Mouse (Mus musculus) hindbrain, embryonic 12.5 days (tissue): ENCODE results near the gene Rad51b. TPM values are rescaled to one million over a fixed set of nuclear protein-coding genes. Genes with fewer than 3 reads are reported as not detected.

Source experiments
- ATAC-seq: fragments of 200-750 bp; cut with Nextera tagmentation; 2 replicates; pipeline ENCODE4 v1.8.0; 2017; ENCODE audit warnings: moderate TSS enrichment; ENCODE audit not compliant: low FRiP score
- H3K27ac ChIP-seq: fragments of 300-500 bp; sonication (generic); 2 replicates; pipeline ENCODE4 v1.5.1; 2016; ENCODE audit warnings: mild to moderate bottlenecking
- H3K27me3 ChIP-seq: fragments of 300-500 bp; sonication (generic); 2 replicates; pipeline ENCODE4 v1.6.1; 2016; ENCODE audit warnings: mild to moderate bottlenecking
- H3K36me3 ChIP-seq: fragments of 300-500 bp; sonication (generic); 2 replicates; pipeline ENCODE4 v1.6.1; 2016; ENCODE audit warnings: mild to moderate bottlenecking
- H3K4me1 ChIP-seq: fragments of 300-500 bp; sonication (generic); 2 replicates; pipeline ENCODE4 v1.6.1; 2016
- H3K4me2 ChIP-seq: fragments of 300-500 bp; sonication (generic); replicated peaks from 2 replicates; pipeline ENCODE4 v1.6.1; 2016; ENCODE audit warnings: mild to moderate bottlenecking
- H3K4me3 ChIP-seq: fragments of 300-500 bp; sonication (generic); 2 replicates; pipeline ENCODE4 v1.5.1; 2016; ENCODE audit warnings: mild to moderate bottlenecking
- H3K9ac ChIP-seq: fragments of 300-500 bp; sonication (generic); 2 replicates; pipeline ENCODE4 v1.6.1; 2016; ENCODE audit warnings: mild to moderate bottlenecking, moderate library complexity
- H3K9me3 ChIP-seq: fragments of 300-500 bp; sonication (generic); replicated peaks from 2 replicates; pipeline ENCODE4 v1.6.1; 2016; ENCODE audit warnings: mild to moderate bottlenecking
- WGBS: fragments of 180-500 bp; shearing (Covaris S2); methylation state at CpG from one replicate; pipeline ENCODE4 v1.1.7; 2016; 5-methylcytosine and 5-hydroxymethylcytosine counted together
- polyA plus RNA-seq: library from polyadenylated mRNA; unstranded; fragments of >200 nt; fragmentation: Nextera tagmentation; extraction: Ambion mirVana; gene quantifications from 2 replicates; pipeline ENCODE4 v1.2.1, GENCODE M21; 2016

Gene Rad51b
- polyA plus RNA-seq, 1 experiment from 2014 or later: 5.2 TPM

DNA sequence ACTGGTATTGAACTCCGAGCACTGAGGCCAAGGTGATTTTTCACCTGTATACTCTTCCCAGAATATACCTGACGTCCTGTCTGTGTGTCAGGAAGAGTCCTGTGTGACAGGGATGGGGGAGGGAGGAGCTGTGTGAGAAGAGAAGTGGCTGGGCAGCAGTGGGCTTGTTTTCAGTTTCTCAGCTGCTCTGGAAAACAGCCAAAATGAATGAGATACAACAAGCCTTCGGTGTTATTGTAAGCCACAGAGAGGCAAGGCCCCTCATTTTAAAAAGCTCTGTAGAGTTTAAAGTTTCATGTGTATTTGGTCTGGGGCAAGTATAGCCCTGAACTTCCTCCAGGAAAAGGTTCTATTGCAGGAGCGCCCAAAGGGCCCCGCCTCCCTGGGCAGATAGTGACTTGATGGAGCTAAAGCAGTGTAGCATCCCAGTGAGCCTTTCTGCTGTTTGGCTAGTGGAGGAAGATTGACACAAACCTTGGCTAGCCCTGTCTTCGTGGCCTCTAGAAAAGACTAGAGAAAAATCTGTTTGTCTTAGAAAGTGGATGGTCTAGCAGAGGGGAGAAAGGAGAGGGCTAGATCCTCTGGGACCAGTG lies 313.5 kb downstream of the Rad51b start:
- peaks cover 22% of the 10 kb centered on the region for H3K4me1 ChIP-seq
- H3K27me3 ChIP-seq: peaks cover 10% of the 10 kb centered on the region
- no peak overlapping the region for H3K9ac ChIP-seq
- H3K9me3 ChIP-seq: no peaks in the 10 kb centered on the region
- no peak overlapping the region for H3K4me3 ChIP-seq
- 62% methylated on average over 6 of the region's 6 CpGs for WGBS
- ATAC-seq: no peak
- H3K27ac ChIP-seq: no peak overlapping the region
- H3K4me2 ChIP-seq: no peak overlapping the region
- H3K36me3 ChIP-seq: no peaks in the 10 kb centered on the region

GRCm38 (mm10) chr12:79611665-79612064 lies 314.6 kb downstream of the Rad51b start:
- ATAC-seq: no peak
- no peak overlapping the region for H3K4me2 ChIP-seq
- 92% methylated on average over 2 of the region's 2 CpGs for whole genome bisulfite sequencing
- H3K9ac ChIP-seq: no peak overlapping the region
- no peaks in the 10 kb centered on the region for H3K36me3 ChIP-seq
- H3K4me3 ChIP-seq: no peak overlapping the region
- peaks cover 22% of the 10 kb centered on the region for H3K4me1 ChIP-seq
- no peaks in the 10 kb centered on the region for H3K9me3 ChIP-seq
- H3K27me3 ChIP-seq: peaks cover 10% of the 10 kb centered on the region
- no peak overlapping the region for H3K27ac ChIP-seq

GRCm38 (mm10) chr12:79612334-79613060 lies 315.4 kb downstream of the Rad51b start:
- WGBS: 50% methylated on average over 14 of the region's 14 CpGs
- Histone ChIP-seq H3K9me3 (no peaks in the 10 kb centered on the region), H3K27me3 (peaks cover 10% of the 10 kb centered on the region), H3K36me3 (no peaks in the 10 kb centered on the region), H3K9ac (no peak overlapping the region), H3K27ac (peak overlapping the region; percentile 55), H3K4me3 (no peak overlapping the region), H3K4me1 (peaks cover 22% of the 10 kb centered on the region), H3K4me2 (no peak overlapping the region)
- ATAC-seq: peak; percentile 92

DNA sequence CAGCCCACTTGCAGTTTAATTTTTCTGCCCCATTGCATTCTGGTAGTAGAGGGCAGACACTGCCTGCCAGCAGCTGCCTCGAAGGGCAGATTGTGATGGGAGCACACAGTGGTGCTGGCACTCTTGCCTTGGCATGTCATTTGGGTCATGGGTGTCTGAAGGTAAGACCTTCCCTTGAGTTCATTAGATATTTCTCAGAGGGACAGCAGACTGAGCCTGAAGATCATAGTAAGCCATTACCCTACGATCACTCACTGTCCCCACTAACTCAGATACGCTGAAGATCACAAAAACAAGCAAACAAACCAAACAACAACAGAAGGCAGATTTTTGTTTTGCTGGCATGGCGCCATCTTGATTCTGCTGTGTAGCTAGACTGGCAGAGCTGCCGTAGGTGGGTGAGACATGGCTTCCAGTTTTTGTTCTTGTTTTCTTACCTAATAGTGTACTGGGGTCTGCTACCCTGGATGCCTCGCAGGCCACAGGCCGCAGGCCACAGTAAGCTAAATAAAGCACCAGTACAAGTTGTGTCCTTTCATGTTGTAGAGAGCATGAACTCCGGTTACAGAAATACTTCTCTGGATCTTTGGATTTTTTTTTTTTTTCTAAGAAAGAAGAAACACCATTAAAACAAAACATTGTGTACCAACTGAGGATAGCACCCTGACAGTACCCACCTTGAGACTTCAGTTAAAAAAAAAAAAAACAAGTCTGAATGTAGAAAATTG lies 316.1 kb downstream of the Rad51b start:
- WGBS: 86% methylated on average over 8 of the region's 8 CpGs
- peaks cover 10% of the 10 kb centered on the region for H3K27me3 ChIP-seq
- no peak overlapping the region for H3K4me2 ChIP-seq
- no peaks in the 10 kb centered on the region for H3K36me3 ChIP-seq
- peak overlapping the region; percentile 55; the same call in 1 of the 2 replicates for H3K27ac ChIP-seq
- H3K4me3 ChIP-seq: no peak overlapping the region
- no peak overlapping the region for H3K9ac ChIP-seq
- ATAC-seq: peak; percentile 30; the same call in 1 of the 2 replicates
- no peaks in the 10 kb centered on the region for H3K9me3 ChIP-seq
- peaks cover 22% of the 10 kb centered on the region for H3K4me1 ChIP-seq

DNA sequence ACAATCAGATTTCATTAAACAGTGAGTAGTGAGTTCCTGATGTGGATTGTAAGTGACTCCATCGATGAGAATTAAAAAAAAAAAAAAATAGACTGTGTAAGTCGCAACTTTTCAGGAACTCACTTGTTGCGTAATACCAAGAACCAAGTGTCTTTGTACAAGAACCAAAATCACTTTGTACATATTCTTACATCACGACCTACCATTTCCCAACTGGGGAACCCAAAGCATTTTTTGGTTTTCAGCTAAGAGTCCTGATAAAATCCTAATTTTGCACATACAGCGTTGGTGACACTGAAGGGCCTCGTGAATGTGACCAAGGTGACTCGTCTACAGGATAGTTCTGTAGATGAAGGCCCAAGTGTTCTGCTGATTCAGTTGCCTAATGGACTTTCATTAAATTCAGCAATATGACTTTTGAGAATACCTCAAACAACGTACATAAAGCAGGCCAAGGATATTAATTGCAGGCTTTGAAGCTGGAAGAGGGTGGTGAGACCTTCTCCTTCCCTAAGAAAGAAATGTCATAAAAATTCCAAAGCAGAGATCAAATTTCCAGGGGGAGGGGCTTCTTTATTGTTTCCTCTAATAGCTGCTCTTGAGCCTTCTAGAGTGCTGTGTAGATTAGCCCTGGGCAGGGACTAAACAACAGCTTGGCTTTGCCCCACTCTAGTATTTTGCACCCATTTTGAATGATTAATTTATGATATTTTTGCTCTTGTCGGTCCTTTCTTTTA lies 316.9 kb downstream of the Rad51b start:
- no peak for ATAC-seq
- WGBS: 86% methylated on average over 9 of the region's 9 CpGs
- no peaks in the 10 kb centered on the region for H3K36me3 ChIP-seq

GRCm38 (mm10) chr12:79614583-79614953 lies 317.5 kb downstream of the Rad51b start:
- H3K9ac ChIP-seq: no peak overlapping the region
- no peak overlapping the region for H3K27ac ChIP-seq
- 80% methylated on average over 2 of the region's 2 CpGs for WGBS
- no peaks in the 10 kb centered on the region for H3K36me3 ChIP-seq
- ATAC-seq: no peak
- H3K27me3 ChIP-seq: peaks cover 10% of the 10 kb centered on the region
- H3K4me1 ChIP-seq: peaks cover 16% of the 10 kb centered on the region
- H3K4me3 ChIP-seq: no peak overlapping the region
- H3K9me3 ChIP-seq: no peaks in the 10 kb centered on the region
- H3K4me2 ChIP-seq: no peak overlapping the region

More for the DNA sequence above, 316.9 kb downstream of the Rad51b start:
- peaks cover 22% of the 10 kb centered on the region for H3K4me1 ChIP-seq
- no peaks in the 10 kb centered on the region for H3K9me3 ChIP-seq
- H3K27ac ChIP-seq: no peak overlapping the region
- H3K4me2 ChIP-seq: no peak overlapping the region
- H3K4me3 ChIP-seq: no peak overlapping the region
- no peak overlapping the region for H3K9ac ChIP-seq
- H3K27me3 ChIP-seq: peaks cover 10% of the 10 kb centered on the region

- WGBS: 71% methylated on average over 5 of the region's 5 CpGs
- H3K4me2 ChIP-seq: no peak overlapping the region
- ATAC-seq: no peak
- no peak overlapping the region for H3K27ac ChIP-seq
- H3K36me3 ChIP-seq: no peaks in the 10 kb centered on the region
- H3K9me3 ChIP-seq: no peaks in the 10 kb centered on the region
- H3K4me1 ChIP-seq: peaks cover 8% of the 10 kb centered on the region
- no peak overlapping the region for H3K9ac ChIP-seq
- no peak overlapping the region for H3K4me3 ChIP-seq
- H3K27me3 ChIP-seq: peaks cover 10% of the 10 kb centered on the region
Measured at GRCm38 (mm10) chr12:79615717-79616316, 318.7 kb downstream of the Rad51b start.

GRCm38 (mm10) chr12:79619009-79619408 lies 321.9 kb downstream of the Rad51b start:
- Histone ChIP-seq H3K4me1 (peaks cover 5% of the 10 kb centered on the region; the same call in 1 of the 2 replicates), H3K27ac (no peak overlapping the region), H3K36me3 (no peaks in the 10 kb centered on the region), H3K9me3 (no peaks in the 10 kb centered on the region), H3K4me2 (no peak overlapping the region), H3K9ac (no peak overlapping the region), H3K4me3 (no peak overlapping the region), H3K27me3 (no peaks in the 10 kb centered on the region)
- no peak for ATAC-seq
- WGBS: 84% methylated on average over 1 of the region's 1 CpGs

GRCm38 (mm10) chr12:79620693-79621092 lies 323.6 kb downstream of the Rad51b start:
- ATAC-seq: no peak
- 79% methylated on average over 5 of the region's 5 CpGs for WGBS
- no peak overlapping the region for H3K27ac ChIP-seq

DNA sequence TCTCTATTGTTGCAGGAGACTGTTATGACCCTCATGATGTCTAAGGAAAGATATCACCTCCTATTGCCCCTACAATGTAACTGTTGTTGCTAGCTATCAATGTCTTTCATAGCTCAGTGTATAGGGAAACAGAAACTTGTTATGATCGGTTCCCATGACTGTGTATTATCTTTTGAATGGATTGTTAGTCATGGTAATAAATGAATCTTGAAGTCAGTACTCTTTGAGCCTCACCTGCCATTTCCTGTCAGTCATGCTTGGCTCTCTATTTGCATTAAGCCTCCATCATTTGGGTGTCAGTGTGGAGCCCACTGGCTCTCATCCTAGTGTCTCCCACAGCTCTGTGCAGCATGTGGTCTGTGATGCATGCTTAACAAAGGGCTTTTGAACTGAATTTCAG lies 326.2 kb downstream of the Rad51b start:
- H3K4me1 ChIP-seq: peaks cover 26% of the 10 kb centered on the region
- H3K9ac ChIP-seq: no peak overlapping the region
- no peaks in the 10 kb centered on the region for H3K36me3 ChIP-seq
- no peaks in the 10 kb centered on the region for H3K9me3 ChIP-seq
- H3K4me2 ChIP-seq: no peak overlapping the region
- no peak overlapping the region for H3K27ac ChIP-seq
- ATAC-seq: no peak
- H3K4me3 ChIP-seq: no peak overlapping the region
- H3K27me3 ChIP-seq: no peaks in the 10 kb centered on the region
- WGBS: 61% methylated on average over 1 of the region's 1 CpGs

More at GRCm38 (mm10) chr12:79620693-79621092, 323.6 kb downstream of the Rad51b start:
- Histone ChIP-seq H3K9me3 (no peaks in the 10 kb centered on the region), H3K4me1 (peaks cover 11% of the 10 kb centered on the region; the same call in 1 of the 2 replicates), H3K27me3 (no peaks in the 10 kb centered on the region), H3K4me2 (no peak overlapping the region), H3K36me3 (no peaks in the 10 kb centered on the region), H3K9ac (no peak overlapping the region), H3K4me3 (no peak overlapping the region)

DNA sequence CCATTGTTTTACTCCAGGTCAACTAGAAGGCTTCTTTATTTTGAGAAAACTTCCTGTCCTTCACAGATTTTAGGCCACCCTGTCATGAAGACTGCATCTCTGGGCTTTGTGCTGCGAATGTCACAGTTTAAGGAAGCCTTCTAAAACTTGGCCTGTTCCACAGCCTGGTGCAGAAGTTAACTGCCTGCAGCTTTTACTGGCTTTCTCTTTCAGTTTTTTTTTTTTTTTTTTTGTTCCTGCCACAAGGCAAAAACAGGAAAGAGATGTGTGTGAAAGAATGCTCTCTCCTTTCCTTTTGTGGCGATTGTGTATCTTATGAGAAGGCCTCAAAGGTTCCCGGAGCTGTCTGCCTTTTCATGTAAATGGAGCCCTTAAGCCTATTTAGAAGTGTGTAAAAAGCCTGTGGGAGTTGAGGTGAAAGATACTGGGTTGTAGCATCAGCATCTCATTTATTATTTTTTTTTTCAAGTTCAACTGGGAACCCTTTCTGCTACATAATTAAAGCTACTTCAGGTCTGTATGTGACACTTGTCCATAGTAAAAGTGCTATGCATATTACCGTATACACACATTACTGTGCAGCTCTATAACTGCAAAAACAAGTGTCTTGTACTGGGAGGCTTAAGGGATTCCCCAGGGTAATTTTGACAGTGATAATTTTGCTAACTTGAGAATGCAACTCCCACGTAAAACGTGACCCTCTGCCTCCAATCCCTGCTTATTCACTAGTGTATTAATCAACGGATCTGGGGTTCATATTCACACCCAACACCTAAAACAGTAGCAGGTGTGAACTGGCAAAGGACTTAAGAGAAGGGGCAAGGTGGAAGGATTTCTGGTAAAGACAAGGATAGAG lies 328.8 kb downstream of the Rad51b start:
- Histone ChIP-seq H3K9ac (no peak overlapping the region), H3K9me3 (no peaks in the 10 kb centered on the region), H3K4me2 (no peak overlapping the region), H3K4me1 (peaks cover 26% of the 10 kb centered on the region), H3K27ac (peak overlapping the region; percentile 44; the same call in 1 of the 2 replicates), H3K36me3 (no peaks in the 10 kb centered on the region), H3K4me3 (no peak overlapping the region), H3K27me3 (no peaks in the 10 kb centered on the region)
- WGBS: 20% methylated on average over 7 of the region's 7 CpGs
- no peak for ATAC-seq
